Mouse (Mus musculus): Measurements from ENCODE around the gene Wdr92.

DNA sequence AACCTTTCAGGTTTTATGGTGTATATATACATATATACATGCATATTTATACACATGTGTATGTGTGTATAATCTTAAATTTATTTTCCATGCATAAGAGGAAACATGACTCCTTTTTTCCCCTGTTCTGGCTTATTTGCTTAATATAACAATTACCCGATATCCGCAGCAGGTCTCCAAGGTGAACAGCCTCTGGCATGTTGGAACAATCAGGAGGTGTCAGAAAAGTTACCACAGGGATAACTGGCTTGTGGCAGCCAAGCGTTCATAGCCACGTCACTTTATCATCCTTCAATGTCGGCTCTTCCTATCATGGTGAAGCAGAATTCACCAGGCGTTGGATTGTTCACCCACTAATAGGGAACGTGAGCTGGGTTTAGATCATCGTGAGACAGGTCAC, 39.2 kb downstream of the Wdr92 start:
- no peak for TF ChIP-seq CTCF (IDR thresholded peaks at IDR 0.05; ENCODE audit: low read depth)
- no peak for TF ChIP-seq EP300 (IDR thresholded peaks at IDR 0.05; ENCODE audit: low read depth)
